Mouse (Mus musculus) neural tube, embryonic 14.5 days (tissue): ENCODE data around the gene Kat14. TPM values are rescaled to one million over a fixed set of nuclear protein-coding genes. Genes with fewer than 3 reads are reported as not detected.

Experiments
- ATAC-seq: fragments of 200-750 bp; cut with Nextera tagmentation; 2 replicates; pipeline ENCODE4 v1.8.0; 2017; ENCODE audit warnings: low read depth, mild to moderate bottlenecking, moderate TSS enrichment, moderate library complexity
- H3K27ac ChIP-seq: fragments of 300-500 bp; sonication (generic); 2 replicates; pipeline ENCODE4 v1.5.1; 2014; ENCODE audit warnings: low read depth, mild to moderate bottlenecking, control low read depth, low read length, moderate library complexity, mixed read lengths
- H3K27me3 ChIP-seq: fragments of 300-500 bp; sonication (generic); 2 replicates; pipeline ENCODE4 v1.6.1; 2014; ENCODE audit warnings: low read length; ENCODE audit not compliant: control insufficient read depth, insufficient read depth
- H3K36me3 ChIP-seq: fragments of 300-500 bp; sonication (generic); 2 replicates; pipeline ENCODE4 v1.6.1; 2014; ENCODE audit warnings: low read length, mixed read lengths; ENCODE audit not compliant: control insufficient read depth, insufficient read depth
- H3K4me1 ChIP-seq: fragments of 300-500 bp; sonication (generic); 2 replicates; pipeline ENCODE4 v1.6.1; 2014; ENCODE audit warnings: low read length; ENCODE audit not compliant: control insufficient read depth, insufficient read depth
- H3K4me2 ChIP-seq: fragments of 300-500 bp; sonication (generic); 2 replicates; pipeline ENCODE4 v1.6.1; 2014; ENCODE audit warnings: mild to moderate bottlenecking, low read depth, low read length, control low read depth
- H3K4me3 ChIP-seq: fragments of 300-500 bp; sonication (generic); 2 replicates; pipeline ENCODE4 v1.5.1; 2014; ENCODE audit warnings: low read depth, low read length, control low read depth, mixed read lengths
- H3K9ac ChIP-seq: fragments of 300-500 bp; sonication (generic); replicated peaks from 2 replicates; pipeline ENCODE4 v1.6.1; 2014; ENCODE audit warnings: low read depth, mild to moderate bottlenecking, control low read depth, low read length, mixed read lengths
- H3K9me3 ChIP-seq: fragments of 300-500 bp; sonication (generic); 2 replicates; pipeline ENCODE4 v1.6.1; 2016; ENCODE audit warnings: low read length; ENCODE audit not compliant: control insufficient read depth
- whole genome bisulfite sequencing: fragments of 180-500 bp; shearing (Covaris S2); extraction: QIAGEN DNeasy Blood & Tissue Kit; methylation state at CpG from one replicate; pipeline ENCODE4 v1.1.7; 2014; 5-methylcytosine and 5-hydroxymethylcytosine counted together
- polyA plus RNA-seq: library from polyadenylated mRNA; unstranded; fragments of >200 nt; fragmentation: Nextera tagmentation; extraction: Ambion mirVana; gene quantifications from 2 replicates; pipeline ENCODE4 v1.2.1, GENCODE M21; 2014

The Kat14 gene
- polyA plus RNA-seq, 1 experiment from 2014 or later: 21.5 TPM

DNA sequence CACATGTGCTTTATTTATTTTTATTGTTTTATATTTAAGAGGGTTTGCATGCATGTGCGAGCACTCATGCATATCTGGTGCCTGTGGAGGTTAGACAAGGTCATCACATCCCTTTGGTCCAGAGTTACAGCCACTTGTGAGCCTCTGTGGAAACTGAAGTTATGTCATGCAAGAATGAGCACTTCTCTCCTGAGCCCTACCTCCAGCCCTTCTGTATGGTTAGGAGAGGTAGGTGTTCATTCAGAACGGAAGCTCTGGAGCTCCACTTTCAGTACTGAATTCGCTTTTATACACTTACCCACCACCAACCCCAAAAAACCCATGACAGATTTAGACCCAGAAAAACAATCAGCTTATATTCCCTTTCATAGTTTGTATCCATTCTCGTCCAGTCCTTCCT lies 2.8 kb downstream of the Kat14 start:
- no peak overlapping the region for H3K4me2 ChIP-seq
- WGBS: 93% methylated on average over 4 of the region's 4 CpGs

DNA sequence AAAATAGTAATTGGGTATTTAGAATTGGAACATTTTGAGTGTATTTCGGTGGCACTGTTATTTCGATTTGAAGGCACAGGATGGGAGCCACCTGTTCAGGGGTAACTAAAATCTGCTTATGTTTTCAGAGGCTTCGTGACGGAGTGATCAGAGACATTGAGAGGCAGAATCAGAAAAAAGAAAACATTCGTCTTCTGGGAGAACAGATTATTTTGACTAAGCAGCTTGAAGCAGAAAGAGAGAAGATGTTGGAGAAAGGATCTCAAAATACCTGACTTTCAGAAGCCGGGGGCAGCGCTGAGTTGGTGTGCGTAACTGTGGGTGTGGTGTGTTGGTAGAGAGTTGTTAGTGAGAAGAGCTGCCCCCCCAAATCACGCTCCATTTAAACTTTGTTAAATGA lies 4.3 kb downstream of the Kat14 start:
- H3K4me1 ChIP-seq: 0 out of 2 replicates have a peak, but pooled peaks cover 5% of the 10 kb centered on the region
- no peak for ATAC-seq
- H3K4me3 ChIP-seq: no peak overlapping the region
- no peak overlapping the region for H3K4me2 ChIP-seq
- no peaks in the 10 kb centered on the region for H3K9me3 ChIP-seq
- no peak overlapping the region for H3K9ac ChIP-seq
- no peak overlapping the region for H3K27ac ChIP-seq
- WGBS: 97% methylated on average over 9 of the region's 9 CpGs
- peaks cover 25% of the 10 kb centered on the region for H3K36me3 ChIP-seq
- no peaks in the 10 kb centered on the region for H3K27me3 ChIP-seq

More for the DNA sequence above, 2.8 kb downstream of the Kat14 start:
- ATAC-seq: no peak
- Histone ChIP-seq H3K4me1 (0 out of 2 replicates have a peak, but pooled peaks cover 5% of the 10 kb centered on the region), H3K36me3 (peaks cover 19% of the 10 kb centered on the region), H3K27me3 (no peaks in the 10 kb centered on the region), H3K9me3 (no peaks in the 10 kb centered on the region), H3K27ac (no peak overlapping the region), H3K9ac (no peak overlapping the region), H3K4me3 (no peak overlapping the region)

DNA sequence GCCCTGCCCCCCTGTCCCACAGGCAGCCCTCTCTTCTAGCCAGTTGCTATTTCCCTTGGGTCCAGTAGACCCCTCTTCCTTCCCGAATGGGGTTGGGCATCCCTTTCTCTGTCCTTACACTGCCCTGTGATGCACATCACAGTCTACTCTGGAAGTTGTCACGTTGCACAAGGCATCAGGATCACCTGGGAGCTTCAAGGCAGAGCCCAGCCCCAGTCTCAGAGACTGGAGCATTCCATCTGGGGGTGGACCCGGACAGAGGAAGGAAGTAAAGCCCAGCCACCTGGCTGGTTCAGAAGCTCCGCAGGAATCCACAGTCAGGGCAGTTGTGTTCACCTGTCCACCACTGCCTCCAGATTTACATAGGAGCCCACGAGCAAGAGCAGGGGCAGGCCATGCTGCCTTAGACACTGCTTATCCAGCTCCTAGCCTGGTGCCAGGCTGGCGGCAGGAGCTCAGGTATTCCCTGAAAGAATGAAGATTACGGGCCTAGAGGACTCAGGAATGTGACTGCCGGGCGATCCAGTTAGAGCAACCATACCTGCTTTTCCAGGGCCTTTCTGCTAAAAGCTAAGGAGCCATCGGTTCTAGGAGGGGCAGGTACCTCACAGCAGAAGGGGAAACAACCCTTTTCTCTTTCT lies 6.4 kb downstream of the Kat14 start:
- Histone ChIP-seq H3K4me1 (no peaks in the 10 kb centered on the region), H3K9me3 (no peaks in the 10 kb centered on the region), H3K9ac (no peak overlapping the region), H3K27me3 (no peaks in the 10 kb centered on the region), H3K36me3 (peaks cover 36% of the 10 kb centered on the region), H3K4me3 (no peak overlapping the region), H3K27ac (no peak overlapping the region), H3K4me2 (no peak overlapping the region)
- ATAC-seq: no peak
- WGBS: 93% methylated on average over 10 of the region's 10 CpGs

DNA sequence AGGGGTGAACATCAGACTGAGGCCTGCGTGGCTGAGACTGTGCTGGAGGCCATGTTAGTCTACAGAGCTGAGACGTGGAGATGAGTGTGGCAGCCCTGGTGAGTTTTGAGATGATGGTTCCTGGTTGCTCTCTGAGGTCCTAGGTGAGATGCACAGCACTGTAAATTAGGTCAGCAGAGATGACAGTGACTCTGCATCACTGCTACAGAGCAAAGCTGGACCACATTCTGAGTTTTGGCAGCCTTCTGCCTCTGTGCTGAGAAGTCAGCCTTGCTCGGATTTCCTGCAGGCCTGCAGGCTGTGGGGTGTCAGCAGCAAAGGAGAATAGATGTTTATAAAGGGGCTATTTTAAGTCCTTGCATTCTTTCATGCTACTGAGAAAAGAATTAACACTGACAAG lies 12.5 kb downstream of the Kat14 start:
- WGBS: 87% methylated on average over 3 of the region's 3 CpGs
- Histone ChIP-seq H3K4me2 (no peak overlapping the region), H3K9ac (no peak overlapping the region), H3K4me1 (no peaks in the 10 kb centered on the region), H3K27me3 (no peaks in the 10 kb centered on the region), H3K36me3 (peaks cover 41% of the 10 kb centered on the region), H3K4me3 (no peak overlapping the region), H3K27ac (no peak overlapping the region), H3K9me3 (no peaks in the 10 kb centered on the region)
- ATAC-seq: no peak

DNA sequence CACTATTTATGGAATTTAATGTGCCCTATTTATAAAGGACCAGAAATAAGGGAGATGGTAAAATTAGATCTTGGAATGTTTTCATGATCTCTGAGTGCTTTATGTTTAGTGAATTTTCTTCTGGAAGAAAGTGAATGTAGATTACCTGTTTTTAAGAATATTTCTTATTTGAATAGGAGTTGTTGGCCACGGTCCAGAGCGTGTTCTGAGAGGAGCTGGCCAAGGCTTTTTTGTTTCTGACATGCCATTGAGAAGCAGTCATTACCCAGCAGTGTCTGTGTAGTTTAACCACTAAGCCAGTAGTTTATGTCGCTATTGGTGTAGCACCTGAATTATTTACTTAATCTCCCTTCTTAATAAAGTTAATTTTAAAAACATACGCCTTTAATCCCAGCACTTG lies 13.0 kb downstream of the Kat14 start:
- no peaks in the 10 kb centered on the region for H3K4me1 ChIP-seq
- no peak overlapping the region for H3K4me3 ChIP-seq
- H3K9ac ChIP-seq: no peak overlapping the region
- ATAC-seq: no peak
- H3K36me3 ChIP-seq: peaks cover 40% of the 10 kb centered on the region
- no peak overlapping the region for H3K27ac ChIP-seq
- no peaks in the 10 kb centered on the region for H3K27me3 ChIP-seq
- 89% methylated on average over 4 of the region's 4 CpGs for WGBS
- H3K4me2 ChIP-seq: no peak overlapping the region
- no peaks in the 10 kb centered on the region for H3K9me3 ChIP-seq

DNA sequence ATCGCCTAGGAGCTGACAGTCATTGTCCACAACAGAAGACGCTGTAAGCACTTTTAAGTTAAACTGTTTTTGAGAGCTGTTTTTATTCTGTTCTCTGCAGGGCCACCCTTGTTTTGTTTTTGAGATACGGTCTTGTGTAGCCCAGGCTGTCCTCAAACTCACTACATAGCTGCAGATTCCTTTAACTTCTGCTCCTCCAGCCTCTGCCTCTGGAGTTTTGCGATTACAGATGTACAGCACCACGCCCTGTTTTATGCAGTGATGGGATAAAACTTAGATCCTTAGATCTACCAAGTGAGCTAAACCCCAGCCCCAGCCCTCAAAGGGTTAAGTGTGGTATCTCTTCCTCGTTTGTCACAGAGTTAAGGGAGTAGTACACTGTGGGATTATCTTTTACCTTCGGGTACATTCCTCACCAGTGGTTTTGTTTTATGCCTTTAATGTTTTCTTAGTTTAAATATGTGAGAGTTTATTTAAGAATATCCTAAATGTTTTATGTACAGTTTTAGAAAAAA lies 13.9 kb downstream of the Kat14 start:
- ATAC-seq: no peak
- Histone ChIP-seq H3K4me3 (no peak overlapping the region), H3K9ac (no peak overlapping the region), H3K27ac (no peak overlapping the region), H3K9me3 (no peaks in the 10 kb centered on the region), H3K36me3 (peaks cover 36% of the 10 kb centered on the region), H3K27me3 (no peaks in the 10 kb centered on the region), H3K4me2 (no peak overlapping the region), H3K4me1 (no peaks in the 10 kb centered on the region)
- 86% methylated on average over 7 of the region's 7 CpGs for WGBS

DNA sequence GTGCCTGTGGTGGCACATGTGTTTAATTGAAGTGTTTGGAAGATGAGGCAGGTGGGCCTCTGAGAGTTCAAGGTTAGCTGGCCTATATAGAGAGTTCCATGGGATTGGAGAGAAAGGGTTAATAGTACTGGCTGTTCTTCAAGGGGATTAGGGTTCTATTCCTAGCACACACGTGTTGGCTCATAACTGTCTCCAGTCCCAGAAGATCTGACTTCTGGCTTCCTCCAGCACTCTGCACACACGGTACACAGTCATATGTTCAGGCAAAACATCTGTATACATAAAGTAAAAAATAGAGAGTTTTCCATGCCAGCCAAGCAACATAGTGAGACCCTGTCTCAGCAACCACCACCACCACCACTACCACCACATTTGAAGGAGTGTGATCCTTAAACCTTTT lies 17.5 kb downstream of the Kat14 start:
- H3K4me2 ChIP-seq: no peak overlapping the region
- H3K4me1 ChIP-seq: no peaks in the 10 kb centered on the region
- no peak overlapping the region for H3K27ac ChIP-seq
- H3K36me3 ChIP-seq: peaks cover 40% of the 10 kb centered on the region
- WGBS: 82% methylated on average over 2 of the region's 2 CpGs
- no peak overlapping the region for H3K9ac ChIP-seq
- no peak for ATAC-seq
- no peaks in the 10 kb centered on the region for H3K27me3 ChIP-seq
- no peak overlapping the region for H3K4me3 ChIP-seq
- H3K9me3 ChIP-seq: no peaks in the 10 kb centered on the region

DNA sequence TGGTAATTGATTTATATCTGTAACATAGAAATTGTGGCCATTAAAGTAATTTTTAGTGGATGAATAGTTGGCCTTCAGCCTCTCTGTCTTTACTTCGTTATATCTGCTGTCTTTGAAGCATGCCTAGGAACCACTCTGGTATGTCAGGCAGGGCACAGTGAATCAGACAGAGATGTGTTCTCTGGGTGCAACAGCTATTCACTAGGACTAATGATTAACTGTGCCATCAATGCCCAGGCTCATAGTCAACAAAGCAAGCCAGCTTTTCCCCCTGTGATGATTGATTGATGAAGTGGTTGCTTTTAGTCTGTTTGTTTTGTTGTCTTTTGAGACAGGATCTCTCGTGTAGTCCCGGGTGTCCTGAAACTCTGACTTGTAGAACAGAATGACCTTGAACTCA lies 19.6 kb downstream of the Kat14 start:
- Histone ChIP-seq H3K9ac (no peak overlapping the region), H3K4me3 (no peak overlapping the region), H3K9me3 (no peaks in the 10 kb centered on the region), H3K27ac (no peak overlapping the region), H3K36me3 (peaks cover 39% of the 10 kb centered on the region), H3K4me2 (no peak overlapping the region), H3K4me1 (no peaks in the 10 kb centered on the region), H3K27me3 (no peaks in the 10 kb centered on the region)
- 44% methylated on average over 3 of the region's 3 CpGs for WGBS
- no peak for ATAC-seq

DNA sequence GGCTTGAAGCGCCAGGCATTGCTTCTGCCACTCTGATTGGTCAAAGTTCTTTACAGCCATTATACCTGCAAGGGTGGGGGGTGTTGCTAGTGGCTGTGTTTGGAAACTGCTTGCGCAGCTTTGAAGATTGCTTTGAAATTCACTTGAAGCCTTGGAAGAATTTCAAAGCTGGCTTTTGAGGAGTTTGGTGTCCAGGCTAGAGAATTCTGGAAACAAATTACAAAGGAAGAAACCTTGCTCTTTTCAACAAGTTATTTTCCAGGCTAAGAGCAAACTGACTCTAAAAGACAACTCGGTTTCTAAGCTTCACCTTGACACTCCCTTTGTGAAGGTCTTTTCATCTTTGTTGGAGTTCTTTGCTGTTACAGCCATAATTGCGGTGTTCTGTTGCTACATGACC lies 30.7 kb downstream of the Kat14 start:
- Histone ChIP-seq H3K9me3 (no peaks in the 10 kb centered on the region), H3K36me3 (peaks cover 30% of the 10 kb centered on the region), H3K4me3 (no peak overlapping the region), H3K9ac (no peak overlapping the region), H3K4me1 (no peaks in the 10 kb centered on the region), H3K27me3 (no peaks in the 10 kb centered on the region), H3K27ac (no peak overlapping the region), H3K4me2 (no peak overlapping the region)
- no peak for ATAC-seq
- WGBS: 95% methylated on average over 4 of the region's 4 CpGs
